Mouse (Mus musculus) effector memory CD4-positive, alpha-beta T cell, adult 7 months (primary cell): ENCODE measurements around the gene Tmem183a. TPM values are rescaled to one million over a fixed set of nuclear protein-coding genes. Genes with fewer than 3 reads are reported as not detected.

Experiments
- polyA plus RNA-seq: library from polyadenylated mRNA; unstranded; fragments of 100-300 nt; shearing (Covaris generic); gene quantifications from one replicate; pipeline ENCODE4 v1.2.1, GENCODE M21; 2017

Tmem183a gene
- polyA plus RNA-seq = 112 TPM

DNA sequence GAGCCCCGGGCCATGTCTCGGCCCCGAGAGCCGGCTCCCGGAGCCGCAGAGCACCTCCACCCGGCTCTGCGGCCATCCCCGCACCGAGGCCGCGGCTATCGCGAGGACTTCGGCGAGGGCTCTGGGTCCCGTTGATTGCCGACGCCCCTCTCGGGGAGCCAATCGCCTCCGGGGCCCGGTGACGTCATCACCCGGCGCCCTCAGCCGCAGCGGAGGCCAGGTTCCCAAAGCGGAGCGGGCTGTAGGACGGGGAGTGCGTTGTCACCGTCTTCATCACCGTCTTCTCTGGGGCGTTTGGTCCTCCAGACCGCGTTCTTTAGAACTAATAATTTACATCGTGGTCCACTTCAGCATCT is at the start of gene Tmem183a:
Tmem183a (minus strand) TSS at position 123 of the 356 bp plus-strand sequence.

DNA sequence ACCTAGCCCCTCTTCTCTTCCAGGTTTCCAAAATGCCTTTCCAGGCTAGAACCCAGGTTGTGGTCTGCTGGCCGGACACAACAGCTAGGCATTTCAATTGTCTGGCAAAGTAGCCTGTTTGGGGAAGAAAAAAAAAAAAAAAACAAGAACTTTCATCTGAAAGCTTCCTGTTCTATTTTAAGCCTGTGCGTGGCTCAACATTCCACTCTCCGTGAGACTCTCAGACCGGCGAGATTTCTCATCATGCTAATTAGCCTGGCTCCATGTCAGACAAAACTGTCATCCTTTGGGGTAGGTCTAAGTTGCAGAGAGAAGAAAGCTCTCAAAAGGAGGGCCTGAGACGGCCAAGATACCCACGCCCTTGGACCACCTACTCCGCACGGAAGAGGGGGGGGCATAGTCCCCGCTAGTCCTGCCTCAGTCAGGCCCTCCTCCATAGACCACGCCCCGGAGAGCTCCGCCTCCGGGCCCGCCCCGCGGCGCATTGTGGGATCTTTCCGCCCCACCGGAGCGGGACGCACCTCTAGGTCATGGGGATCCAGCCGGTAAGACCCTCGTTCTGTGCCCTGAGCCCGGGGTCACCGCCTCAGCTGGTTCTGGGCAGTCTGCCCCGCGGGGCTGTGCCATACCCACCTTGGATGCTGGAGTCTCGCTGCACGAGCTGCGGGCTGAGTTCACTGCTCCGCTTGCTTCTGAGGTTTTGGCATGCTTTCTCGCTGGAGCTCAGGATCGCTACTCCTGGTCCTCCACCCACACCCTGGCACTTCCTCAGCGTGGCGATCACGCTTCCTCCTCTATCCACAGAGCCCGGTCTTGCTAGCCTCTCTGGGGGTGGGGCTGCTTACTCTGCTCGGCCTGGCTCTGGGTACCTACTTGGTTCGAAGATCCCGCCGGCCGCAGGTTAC is 44.0 kb upstream of the Tmem183a start, which contains the start of gene Cyb5r1:
Cyb5r1 (plus strand) TSS at position 51 of the 905 bp plus-strand sequence.

DNA sequence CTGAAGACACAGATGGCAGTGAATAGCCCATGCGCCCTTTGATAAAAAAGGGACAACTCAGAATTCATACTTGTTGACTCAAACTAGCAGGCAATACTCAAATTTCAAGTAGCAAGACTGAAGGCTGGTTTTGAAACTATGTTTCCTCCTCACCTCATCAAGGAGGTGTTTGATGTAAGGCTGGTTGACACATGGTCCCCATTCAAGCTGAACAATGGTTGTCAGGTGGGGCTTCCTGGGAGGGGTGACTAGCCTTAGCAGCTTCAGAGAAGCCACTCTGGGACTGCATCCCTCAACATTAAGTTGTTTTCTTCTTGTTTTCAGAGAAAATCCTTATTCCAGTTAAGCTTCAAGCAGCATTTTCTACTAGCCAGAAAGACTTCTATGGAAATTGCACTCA is 23.9 kb upstream of the Tmem183a start, which contains the start of gene 4933406M09Rik:
4933406M09Rik (plus strand) TSS at position 275 of the 400 bp plus-strand sequence.

DNA sequence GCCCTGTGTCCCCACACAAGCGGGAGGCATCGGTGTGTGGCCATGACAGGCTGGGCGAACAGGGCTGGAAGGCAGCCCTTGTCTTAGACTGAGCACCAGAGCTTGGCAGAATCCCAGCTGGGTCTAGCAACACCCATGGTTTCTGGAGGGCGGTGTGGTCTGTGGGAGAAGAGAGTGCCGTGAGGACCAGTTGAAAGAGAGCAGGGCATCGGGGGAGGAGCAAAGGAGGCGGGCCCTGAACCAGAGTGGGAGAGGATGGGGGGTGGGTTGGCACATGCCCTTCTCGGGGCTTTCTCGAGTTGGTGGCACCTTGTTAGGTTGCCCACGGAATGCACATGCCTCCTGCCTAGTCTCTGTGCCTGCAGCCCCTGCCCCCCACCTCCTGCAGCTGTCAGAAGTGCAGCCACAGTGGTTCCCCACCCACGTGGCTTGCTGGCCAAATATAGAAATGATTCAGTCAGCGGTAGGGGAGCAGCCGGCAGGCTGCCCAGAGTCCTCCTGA is 29.0 kb downstream of the Tmem183a start, which contains the start of gene Ppfia4:
Ppfia4 (minus strand) TSS at position 159 of the 502 bp plus-strand sequence.

Other genes starting within 250 kb of the Tmem183a start
- gene Chil1, start 179.8 kb downstream of the Tmem183a start, polyA plus RNA-seq = 0.83 TPM
- gene Mybph, start 168.5 kb downstream of the Tmem183a start, polyA plus RNA-seq = not detected
- gene Adora1, start 126.5 kb downstream of the Tmem183a start, polyA plus RNA-seq = 0.16 TPM
- gene Myog, start 72.0 kb downstream of the Tmem183a start, polyA plus RNA-seq = not detected
- not detected for gene Ppfia4, start 29.1 kb downstream of the Tmem183a start, polyA plus RNA-seq
- not detected for gene 4933406M09Rik, start 24.0 kb upstream of the Tmem183a start, polyA plus RNA-seq
- 23.7 TPM for gene Cyb5r1, start 43.6 kb upstream of the Tmem183a start, polyA plus RNA-seq
- gene Adipor1, start 53.4 kb upstream of the Tmem183a start, polyA plus RNA-seq = 119 TPM
- gene Klhl12, start 93.6 kb upstream of the Tmem183a start, polyA plus RNA-seq = 24.5 TPM
- gene Rabif, start 132.7 kb upstream of the Tmem183a start, polyA plus RNA-seq = 30.5 TPM
- gene Mgat4e, start 187.7 kb upstream of the Tmem183a start, polyA plus RNA-seq = not detected
- gene Kdm5b, start 198.2 kb upstream of the Tmem183a start, polyA plus RNA-seq = 33.5 TPM